Mouse (Mus musculus) myocyte (in vitro differentiated cells): Measurements from ENCODE around the gene Olfr93.

Source experiments
- CEBPB ChIP-seq: IDR thresholded peaks from 2 replicates; pipeline ENCODE4 v1.6.1; 2011; ENCODE audit warnings: mild to moderate bottlenecking, moderate library complexity; ENCODE audit not compliant: poor library complexity, insufficient read depth, severe bottlenecking
- E2F4 ChIP-seq: IDR thresholded peaks from one replicate; pipeline ENCODE4 v1.6.1; 2011; ENCODE audit warnings: mild to moderate bottlenecking, control low read depth, moderate library complexity; ENCODE audit not compliant: insufficient read depth
- MAX ChIP-seq: IDR thresholded peaks from one replicate; pipeline ENCODE4 v1.6.1; 2011; ENCODE audit warnings: low read depth, mild to moderate bottlenecking, control low read depth
- MYOD1 ChIP-seq, 3 experiments: IDR thresholded peaks; one replicate each; pipeline ENCODE4 v1.6.1; 2011; ENCODE audit warnings: control low read depth in 2 of 3, low read depth in 2 of 3, mild to moderate bottlenecking in 2 of 3, moderate library complexity in 1 of 3; ENCODE audit not compliant: insufficient read length in 2 of 3, control insufficient read depth in 1 of 3
- MYOG ChIP-seq, 3 experiments: IDR thresholded peaks; one replicate each; pipeline ENCODE4 v1.6.1; 2011; ENCODE audit warnings: control low read depth in 2 of 3, low read depth in 2 of 3, mild to moderate bottlenecking in 2 of 3; ENCODE audit not compliant: insufficient read length in 2 of 3, control insufficient read depth in 1 of 3, insufficient read depth in 1 of 3
- POLR2A ChIP-seq: IDR thresholded peaks from one replicate; pipeline ENCODE4 v1.6.1; 2011; ENCODE audit warnings: low read depth, mild to moderate bottlenecking, control low read depth, moderate library complexity; ENCODE audit not compliant: insufficient read length
- POLR2AphosphoS2 ChIP-seq: IDR thresholded peaks from one replicate; pipeline ENCODE4 v1.6.1; 2011; ENCODE audit warnings: low read depth, control low read depth; ENCODE audit not compliant: insufficient read length
- REST ChIP-seq: IDR thresholded peaks from one replicate; pipeline ENCODE4 v1.6.1; 2011; ENCODE audit warnings: mild to moderate bottlenecking, control low read depth, moderate library complexity; ENCODE audit not compliant: insufficient read depth, insufficient read length
- TCF12 ChIP-seq: IDR thresholded peaks from one replicate; pipeline ENCODE4 v1.6.1; 2011; ENCODE audit warnings: mild to moderate bottlenecking, control low read depth; ENCODE audit not compliant: poor library complexity, insufficient read depth, severe bottlenecking
- TCF3 ChIP-seq: IDR thresholded peaks from one replicate; pipeline ENCODE4 v1.6.1; 2011; ENCODE audit warnings: low read depth, control low read depth; ENCODE audit not compliant: insufficient read length
- USF1 ChIP-seq: IDR thresholded peaks from one replicate; pipeline ENCODE4 v1.6.1; 2011; ENCODE audit warnings: low read depth, mild to moderate bottlenecking, control low read depth, moderate library complexity

GRCm38 (mm10) chr17:37092198-37092597, 69.1 kb downstream of the Olfr93 start:
- TF ChIP-seq POLR2A, result no peak
- TF ChIP-seq MAX, result no peak
- TF ChIP-seq POLR2AphosphoS2, result no peak
- no peak for TF ChIP-seq MYOD1 (IDR thresholded peaks at IDR 0.05; ENCODE audit: control insufficient read depth in 1 of 3, insufficient read length in 2 of 3, low read depth in 2 of 3)
- TF ChIP-seq USF1, result no peak
- TF ChIP-seq CEBPB, result no peak
- no peak for TF ChIP-seq TCF12
- TF ChIP-seq E2F4, result no peak
- no peak for TF ChIP-seq TCF3
- TF ChIP-seq REST, result no peak
- no peak for TF ChIP-seq MYOG (IDR thresholded peaks at IDR 0.05; ENCODE audit: control insufficient read depth in 1 of 3, insufficient read depth in 1 of 3, insufficient read length in 2 of 3, low read depth in 2 of 3)
